Mouse (Mus musculus): ENCODE data around the gene Gramd2.
"Not testable (repeated sequence)": the region's sequence is repeated elsewhere in the genome, so short reads cannot be mapped to it uniquely, and the experiment has no call there.

Gramd2 gene

GRCm38 (mm10) chr9:59723096-59723657 lies 43.2 kb downstream of the Gramd2 start:
- no peak for DNase-seq (ENCODE audit: low spot score)

- DNase-seq (ENCODE audit: low spot score) = no peak
These were observed 44.0 kb downstream of the Gramd2 start for GRCm38 (mm10) chr9:59723791-59724442.

- no peak for DNase-seq (ENCODE audit: low spot score)
These were observed 45.6 kb downstream of the Gramd2 start for GRCm38 (mm10) chr9:59725515-59725914.

- no peak for DNase-seq (ENCODE audit: low spot score)
These were observed 47.8 kb downstream of the Gramd2 start for GRCm38 (mm10) chr9:59727569-59728286.

GRCm38 (mm10) chr9:59731136-59731535 lies 51.2 kb downstream of the Gramd2 start:
- no peak for DNase-seq (ENCODE audit: low spot score)

GRCm38 (mm10) chr9:59733075-59733474 lies 53.1 kb downstream of the Gramd2 start:
- no peak for DNase-seq (ENCODE audit: low spot score)

- no peak for DNase-seq (ENCODE audit: low spot score)
These were observed 55.5 kb downstream of the Gramd2 start for GRCm38 (mm10) chr9:59735394-59735793.

- no peak for DNase-seq (ENCODE audit: low spot score)
These were observed 60.6 kb downstream of the Gramd2 start for GRCm38 (mm10) chr9:59740593-59740992.

- no peak for DNase-seq (ENCODE audit: low spot score)
These were observed 64.0 kb downstream of the Gramd2 start for GRCm38 (mm10) chr9:59743903-59744302.

GRCm38 (mm10) chr9:59748387-59748786 lies 68.4 kb downstream of the Gramd2 start:
- DNase-seq (ENCODE audit: low spot score) = no peak

- no peak for DNase-seq (ENCODE audit: low spot score)
These were observed 69.0 kb downstream of the Gramd2 start for GRCm38 (mm10) chr9:59748969-59749368.

- no peak for DNase-seq (ENCODE audit: low spot score)
These were observed 69.8 kb downstream of the Gramd2 start for GRCm38 (mm10) chr9:59749581-59750265.

GRCm38 (mm10) chr9:59750267-59751065 lies 70.5 kb downstream of the Gramd2 start, which contains the start of the genes Senp8 and Myo9a:
Senp8 (minus strand) TSS chr9:59750710.
Myo9a (plus strand) TSS chr9:59750896.
- peak; percentile 97 for DNase-seq (ENCODE audit: low spot score)

GRCm38 (mm10) chr9:59751066-59751581 lies 71.2 kb downstream of the Gramd2 start:
- DNase-seq (ENCODE audit: low spot score) = peak; percentile 91

- DNase-seq (ENCODE audit: low spot score) = no peak
These were observed 72.0 kb downstream of the Gramd2 start for GRCm38 (mm10) chr9:59751966-59752365.

- DNase-seq (ENCODE audit: low spot score) = no peak
These were observed 75.3 kb downstream of the Gramd2 start for GRCm38 (mm10) chr9:59755199-59755598.

- DNase-seq (ENCODE audit: low spot score) = not testable (repeated sequence)
These were observed 77.1 kb downstream of the Gramd2 start for GRCm38 (mm10) chr9:59757016-59757415.

GRCm38 (mm10) chr9:59760515-59760914 lies 80.6 kb downstream of the Gramd2 start:
- no peak for DNase-seq (ENCODE audit: low spot score)

- DNase-seq (ENCODE audit: low spot score) = not testable (repeated sequence)
These were observed 87.1 kb downstream of the Gramd2 start for GRCm38 (mm10) chr9:59766966-59767461.

Measured in ovary, postnatal 10 days (tissue).